In genomic region chr2:25210686-25211085, GRCm38 (mm10) we compare ENCODE assay signal across 9 mouse cellular contexts. TPM values are rescaled to one million over a fixed set of nuclear protein-coding genes. Genes with fewer than 3 reads are reported as not detected.
A peak's percentile ranks its signal among the peaks of the same experiment; 100 is the strongest.
DNase-seq lines count a peak whose midpoint lies in the region; ATAC-seq and TF ChIP-seq lines count a peak whose summit lies in the region.
"Had no signal": no experiment of that assay in that cellular context is flagged by ENCODE, and none has a peak within 500 bp of the region (broad histone marks: within the 10 kb centered on the region; RNA-seq: fewer than 3 reads in every experiment).

No protein-coding gene starts in this region.

- peaks cover 33% of the 10 kb centered on the region for H3K36me3 ChIP-seq in embryonic facial prominence, embryonic 13.5 days
- H3K36me3 ChIP-seq in intestine, embryonic 15.5 days, result peaks cover 17% of the 10 kb centered on the region

- no peaks in the 10 kb centered on the region; the same call in 1 of the 2 replicates for H3K27me3 ChIP-seq in embryonic facial prominence, embryonic 13.5 days
- no peaks in the 10 kb centered on the region for H3K27me3 ChIP-seq in intestine, embryonic 15.5 days (replicated peaks)

- peak overlapping the region; percentile 97 for H3K4me3 ChIP-seq in left cerebral cortex, adult 2 months
- peak overlapping the region; percentile 87 for H3K4me3 ChIP-seq in embryonic facial prominence, embryonic 13.5 days
- H3K4me3 ChIP-seq in intestine, embryonic 15.5 days (replicated peaks), result peak overlapping the region; percentile 92

- under 1% methylated on average over 24 of the region's 24 CpGs for WGBS in embryonic facial prominence, embryonic 13.5 days
- under 1% methylated on average over 24 of the region's 24 CpGs for WGBS in intestine, embryonic 15.5 days

- peak overlapping the region; percentile 83 for H3K4me2 ChIP-seq in embryonic facial prominence, embryonic 13.5 days
- H3K4me2 ChIP-seq in intestine, embryonic 15.5 days (replicated peaks), result peak overlapping the region; percentile 77

- peak overlapping the region; percentile 98 for H3K27ac ChIP-seq in left cerebral cortex, adult 2 months
- H3K27ac ChIP-seq in embryonic facial prominence, embryonic 13.5 days, result peak overlapping the region; percentile 91
- peak overlapping the region; percentile 95 for H3K27ac ChIP-seq in intestine, embryonic 15.5 days

- H3K9me3 ChIP-seq in embryonic facial prominence, embryonic 13.5 days, result no peaks in the 10 kb centered on the region
- no peaks in the 10 kb centered on the region for H3K9me3 ChIP-seq in intestine, embryonic 15.5 days

- H3K9ac ChIP-seq in embryonic facial prominence, embryonic 13.5 days, result peak overlapping the region; percentile 94
- H3K9ac ChIP-seq in intestine, embryonic 15.5 days, result peak overlapping the region; percentile 91

- intact Hi-C loops in left cerebral cortex, adult 2 months (cut with DNase I), result loop anchor here (2.0 kb wide), 1 partner anchor 14 kb away; the partner anchor contains the start of gene Tubb4b
- intact Hi-C loops in left cerebral cortex, postnatal 36 days (cut with DNase I), result no loop called here

- TF ChIP-seq CTCF in left cerebral cortex, adult 2 months (IDR thresholded peaks at IDR 0.05), result no peak

- ATAC-seq in embryonic facial prominence, embryonic 13.5 days (ENCODE audit: insufficient number of reproducible peaks, insufficient read depth, low FRiP score, low TSS enrichment, low read depth), result 0 out of 2 replicates have a peak, but pooled peaks have one; percentile 6
- ATAC-seq in intestine, embryonic 15.5 days, result peak; percentile 46
- peak; percentile 4; the same call in 1 of the 2 replicates for ATAC-seq in monocyte, adult 5-6 weeks (replicated peaks; ENCODE audit: insufficient number of reproducible peaks, low FRiP score, low TSS enrichment, poor library complexity, severe bottlenecking)

- peaks cover 20% of the 10 kb centered on the region for H3K4me1 ChIP-seq in embryonic facial prominence, embryonic 13.5 days
- peaks cover 18% of the 10 kb centered on the region for H3K4me1 ChIP-seq in intestine, embryonic 15.5 days (replicated peaks)

- DNase-seq in left cerebral cortex, adult 2 months (ENCODE audit: extremely low spot score in 1 of 2, low spot score in 2 of 2), result no peak
- DNase-seq in left cerebral cortex, postnatal 36 days (ENCODE audit: low spot score in 2 of 2), result no peak
- no peak for DNase-seq in adrenal gland, postnatal 10 days
- no peak for DNase-seq in cerebellum, adult 18-20 months
- no peak for DNase-seq in urinary bladder, postnatal 4 days (ENCODE audit: low spot score in 2 of 2)

RNA-seq across cellular contexts. Expression of gene Nelfb, which starts 0.6 kb away (rescaled TPM):
- 10 to 100 TPM; 53.4 to 64.3 TPM for total RNA-seq in left cerebral cortex, adult 2 months (2021)
- 10 to 100 TPM; 55.4 to 58.5 TPM for total RNA-seq in left cerebral cortex, postnatal 36 days (2021)
- 110 and 114 TPM in 2 replicates for polyA plus RNA-seq in embryonic facial prominence, embryonic 13.5 days (2015; fragmentation: Nextera tagmentation; extraction: Ambion mirVana)
- 94.8 and 106 TPM in 2 replicates for polyA plus RNA-seq in intestine, embryonic 15.5 days (2015; fragmentation: Nextera tagmentation; extraction: Ambion mirVana)
- total RNA-seq in monocyte, adult 5-6 weeks (2017), result 82.8 to 113 TPM (median 105 TPM) in 3 replicates
- total RNA-seq in adrenal gland, postnatal 10 days (2021), result 10 to 100 TPM; 46.3 to 48.8 TPM

RNA-seq across cellular contexts. Expression of gene Stpg3, which starts 3.8 kb away (rescaled TPM):
- total RNA-seq in left cerebral cortex, adult 2 months (2021), result not detected
- total RNA-seq in left cerebral cortex, postnatal 36 days (2021), result under 1 TPM in 1 of 2 experiments, not detected in 1; 0.29 TPM
- 0.15 TPM in 1 of 2 replicates, not detected in the other for polyA plus RNA-seq in embryonic facial prominence, embryonic 13.5 days (2015; fragmentation: Nextera tagmentation; extraction: Ambion mirVana)
- polyA plus RNA-seq in intestine, embryonic 15.5 days (2015; fragmentation: Nextera tagmentation; extraction: Ambion mirVana), result not detected in 2 replicates
- not detected in 3 replicates for total RNA-seq in monocyte, adult 5-6 weeks (2017)
- not detected for total RNA-seq in adrenal gland, postnatal 10 days (2021)

RNA-seq across cellular contexts. Expression of gene Fam166a, which starts 7.9 kb away (rescaled TPM):
- total RNA-seq in left cerebral cortex, adult 2 months (2021), result not detected
- not detected for total RNA-seq in left cerebral cortex, postnatal 36 days (2021)
- not detected in 2 replicates for polyA plus RNA-seq in embryonic facial prominence, embryonic 13.5 days (2015; fragmentation: Nextera tagmentation; extraction: Ambion mirVana)
- polyA plus RNA-seq in intestine, embryonic 15.5 days (2015; fragmentation: Nextera tagmentation; extraction: Ambion mirVana), result not detected in 2 replicates
- total RNA-seq in monocyte, adult 5-6 weeks (2017), result not detected in 3 replicates
- total RNA-seq in adrenal gland, postnatal 10 days (2021), result not detected
- total RNA-seq: left cerebral cortex, adult 18-20 months had no signal

RNA-seq across cellular contexts. Expression of gene Tubb4b, which starts 13.8 kb away (rescaled TPM):
- 100 to 1,000 TPM; 317 to 329 TPM for total RNA-seq in left cerebral cortex, adult 2 months (2021)
- total RNA-seq in left cerebral cortex, postnatal 36 days (2021), result 100 to 1,000 TPM; 334 to 390 TPM
- polyA plus RNA-seq in embryonic facial prominence, embryonic 13.5 days (2015; fragmentation: Nextera tagmentation; extraction: Ambion mirVana), result 409 and 438 TPM in 2 replicates
- 600 and 657 TPM in 2 replicates for polyA plus RNA-seq in intestine, embryonic 15.5 days (2015; fragmentation: Nextera tagmentation; extraction: Ambion mirVana)
- 161 to 206 TPM (median 166 TPM) in 3 replicates for total RNA-seq in monocyte, adult 5-6 weeks (2017)
- total RNA-seq in adrenal gland, postnatal 10 days (2021), result 100 to 1,000 TPM; 264 to 293 TPM

RNA-seq across cellular contexts. Expression of gene Tor4a, which starts 14.0 kb away (rescaled TPM):
- 1 to 10 TPM; 2.0 to 2.2 TPM for total RNA-seq in left cerebral cortex, adult 2 months (2021)
- total RNA-seq in left cerebral cortex, postnatal 36 days (2021), result 1 to 10 TPM; 1.6 to 2.3 TPM
- polyA plus RNA-seq in embryonic facial prominence, embryonic 13.5 days (2015; fragmentation: Nextera tagmentation; extraction: Ambion mirVana), result 5.1 and 6.1 TPM in 2 replicates
- polyA plus RNA-seq in intestine, embryonic 15.5 days (2015; fragmentation: Nextera tagmentation; extraction: Ambion mirVana), result 16.4 and 18.5 TPM in 2 replicates
- 28.8 to 64.7 TPM (median 31.0 TPM) in 3 replicates for total RNA-seq in monocyte, adult 5-6 weeks (2017)
- total RNA-seq in adrenal gland, postnatal 10 days (2021), result 10 to 100 TPM; 13.9 to 19.5 TPM
